Mouse (Mus musculus) limb, embryonic 11.5 days (tissue): ENCODE results near the gene Vps51. TPM values are rescaled to one million over a fixed set of nuclear protein-coding genes. Genes with fewer than 3 reads are reported as not detected.
A peak's percentile ranks its signal among the peaks of the same experiment; 100 is the strongest.

Source experiments
- ATAC-seq: fragments of 200-750 bp; cut with Nextera tagmentation; 2 replicates; pipeline ENCODE4 v1.8.0; 2017; ENCODE audit warnings: low read depth; ENCODE audit not compliant: insufficient number of reproducible peaks, low FRiP score, low TSS enrichment
- DNase-seq: peaks from one replicate; pipeline ENCODE4 v3.0.0-alpha.2; 2015; ENCODE audit warnings: low spot score
- H3K27ac ChIP-seq: fragments of 300-500 bp; sonication (generic); replicated peaks from 2 replicates; pipeline ENCODE4 v1.5.1; 2014; ENCODE audit warnings: low read depth, mild to moderate bottlenecking, low read length
- H3K27me3 ChIP-seq: fragments of 300-500 bp; sonication (generic); 2 replicates; pipeline ENCODE4 v1.6.1; 2014; ENCODE audit warnings: mild to moderate bottlenecking, low read length, mixed read lengths; ENCODE audit not compliant: control insufficient read depth, insufficient read depth
- H3K36me3 ChIP-seq: fragments of 300-500 bp; sonication (generic); 2 replicates; pipeline ENCODE4 v1.6.1; 2014; ENCODE audit warnings: mild to moderate bottlenecking, low read length, moderate library complexity, mixed read lengths; ENCODE audit not compliant: control insufficient read depth, insufficient read depth
- H3K4me1 ChIP-seq: fragments of 300-500 bp; sonication (generic); 2 replicates; pipeline ENCODE4 v1.6.1; 2014; ENCODE audit warnings: low read length, mixed read lengths; ENCODE audit not compliant: control insufficient read depth, insufficient read depth
- H3K4me2 ChIP-seq: fragments of 300-500 bp; sonication (generic); 2 replicates; pipeline ENCODE4 v1.6.1; 2014; ENCODE audit warnings: low read depth, mild to moderate bottlenecking, moderate library complexity; ENCODE audit not compliant: severe bottlenecking
- H3K4me3 ChIP-seq: fragments of 300-500 bp; sonication (generic); 2 replicates; pipeline ENCODE4 v1.5.1; 2014; ENCODE audit warnings: low read depth, low read length
- H3K9ac ChIP-seq: fragments of 300-500 bp; sonication (generic); 2 replicates; pipeline ENCODE4 v1.6.1; 2014; ENCODE audit warnings: mild to moderate bottlenecking, low read length
- H3K9me3 ChIP-seq: fragments of 300-500 bp; sonication (generic); 2 replicates; pipeline ENCODE4 v1.6.1; 2016; ENCODE audit warnings: low read length; ENCODE audit not compliant: control insufficient read depth
- WGBS: fragments of 180-500 bp; shearing (Covaris S2); extraction: QIAGEN DNeasy Blood & Tissue Kit; methylation state at CpG from one replicate; pipeline ENCODE4 v1.1.7; 2014; 5-methylcytosine and 5-hydroxymethylcytosine counted together
- microRNA-seq: library from miRNA; unstranded; fragments of <30 nt; microRNA quantifications from one replicate; pipeline ENCODE4, GENCODE M21; 2016
- polyA plus RNA-seq: library from polyadenylated mRNA; unstranded; fragments of >200 nt; fragmentation: Nextera tagmentation; extraction: Ambion mirVana; gene quantifications from 2 replicates; pipeline ENCODE4 v1.2.1, GENCODE M21; 2014

Vps51 gene
- polyA plus RNA-seq, 1 experiment from 2014 or later = 52.1 TPM

- Histone ChIP-seq H3K36me3 (no peaks in the 10 kb centered on the region), H3K4me3 (no peak overlapping the region), H3K4me1 (peaks cover 4% of the 10 kb centered on the region; the same call in 1 of the 2 replicates), H3K27ac (no peak overlapping the region), H3K9ac (no peak overlapping the region), H3K27me3 (peaks cover 8% of the 10 kb centered on the region; the same call in 1 of the 2 replicates), H3K4me2 (no peak overlapping the region), H3K9me3 (no peaks in the 10 kb centered on the region)
- 28% methylated on average over 15 of the region's 15 CpGs for WGBS
- peak; percentile 92 for DNase-seq
- ATAC-seq = no peak
Measured at GRCm38 (mm10) chr19:6018142-6019089, 58.6 kb downstream of the Vps51 start.

Small RNA genes within 50 kb of the gene (microRNA-seq; reads per million reads assigned to microRNA genes)
- gene Mir6988 = 0.92 reads per million

Other genes with a start within 250 kb of the Vps51 start
- gene Frmd8, start 202.0 kb downstream of the Vps51 start, polyA plus RNA-seq = 21.2 and 24.4 TPM in 2 replicates
- 1.5 TPM in 2 replicates for gene Slc25a45, start 199.4 kb downstream of the Vps51 start, polyA plus RNA-seq
- gene Tigd3, start 183.1 kb downstream of the Vps51 start, polyA plus RNA-seq = 4.7 and 5.1 TPM in 2 replicates
- gene Dpf2, start 164.2 kb downstream of the Vps51 start, polyA plus RNA-seq = 209 and 218 TPM in 2 replicates
- 1.5 and 2.2 TPM in 2 replicates for gene Cdc42ep2, start 152.4 kb downstream of the Vps51 start, polyA plus RNA-seq
- 109 and 111 TPM in 2 replicates for gene Pola2, start 113.0 kb downstream of the Vps51 start, polyA plus RNA-seq
- not detected in 2 replicates for gene Slc22a20, start 91.1 kb downstream of the Vps51 start, polyA plus RNA-seq
- gene Capn1, start 61.3 kb downstream of the Vps51 start, polyA plus RNA-seq = 3.6 and 4.5 TPM in 2 replicates
- 30.3 and 32.2 TPM in 2 replicates for gene Syvn1, start 30.7 kb downstream of the Vps51 start, polyA plus RNA-seq
- gene Mrpl49, start 19.4 kb downstream of the Vps51 start, polyA plus RNA-seq = 95.3 and 98.6 TPM in 2 replicates
- 894 and 914 TPM in 2 replicates for gene Fau, start 19.4 kb downstream of the Vps51 start, polyA plus RNA-seq
- gene Znhit2, start 16.0 kb downstream of the Vps51 start, polyA plus RNA-seq = 37.8 and 40.3 TPM in 2 replicates
- gene Tm7sf2, start 8.9 kb downstream of the Vps51 start, polyA plus RNA-seq = 21.6 and 25.2 TPM in 2 replicates
- not detected in 2 replicates for gene Tmem262, start 2.8 kb upstream of the Vps51 start, polyA plus RNA-seq
- gene Gm28374, start 5.0 kb upstream of the Vps51 start, polyA plus RNA-seq = 2.1 and 2.9 TPM in 2 replicates
- 73.5 and 82.1 TPM in 2 replicates for gene Zfpl1, start 7.7 kb upstream of the Vps51 start, polyA plus RNA-seq
- 60.5 and 63.8 TPM in 2 replicates for gene Cdca5, start 7.8 kb upstream of the Vps51 start, polyA plus RNA-seq
- gene AC131692.1, start 17.2 kb upstream of the Vps51 start, polyA plus RNA-seq = 0.70 TPM in 1 of 2 replicates, not detected in the other
- gene Naaladl1, start 28.6 kb upstream of the Vps51 start, polyA plus RNA-seq = 0.47 and 0.87 TPM in 2 replicates
- gene Sac3d1, start 41.4 kb upstream of the Vps51 start, polyA plus RNA-seq = 65.4 and 65.8 TPM in 2 replicates
- 27.1 and 27.7 TPM in 2 replicates for gene Snx15, start 51.1 kb upstream of the Vps51 start, polyA plus RNA-seq
- gene Batf2, start 63.8 kb upstream of the Vps51 start, polyA plus RNA-seq = not detected in 2 replicates
- 66.8 and 68.0 TPM in 2 replicates for gene Arl2, start 64.3 kb upstream of the Vps51 start, polyA plus RNA-seq
- gene Majin, start 107.2 kb upstream of the Vps51 start, polyA plus RNA-seq = not detected in 2 replicates
- 2.0 and 2.4 TPM in 2 replicates for gene Gpha2, start 149.1 kb upstream of the Vps51 start, polyA plus RNA-seq
- 18.6 and 19.2 TPM in 2 replicates for gene Ppp2r5b, start 158.6 kb upstream of the Vps51 start, polyA plus RNA-seq
- 8.9 and 10.5 TPM in 2 replicates for gene Atg2a, start 164.4 kb upstream of the Vps51 start, polyA plus RNA-seq
- 56.1 and 59.3 TPM in 2 replicates for gene Ehd1, start 199.5 kb upstream of the Vps51 start, polyA plus RNA-seq
- 0.54 and 0.69 TPM in 2 replicates for gene Cdc42bpg, start 229.2 kb upstream of the Vps51 start, polyA plus RNA-seq